Mouse (Mus musculus): Measurements from ENCODE around the gene Usmg5. TPM values are rescaled to one million over a fixed set of nuclear protein-coding genes. Genes with fewer than 3 reads are reported as not detected.

Gene Usmg5
- total RNA-seq (2023): 160 TPM

GRCm38 (mm10) chr19:47090550-47091156, at the start of gene Usmg5, which contains the start of gene Pdcd11:
Gene Usmg5 (minus strand): TSS chr19:47090647.
Gene Pdcd11 (plus strand): TSS chr19:47090768.

GRCm38 (mm10) chr19:47137771-47138421, 47.4 kb upstream of the Usmg5 start, which contains the start of gene Calhm2:
Gene Calhm2 (minus strand): TSS chr19:47138294.

GRCm38 (mm10) chr19:47067096-47067882, 23.2 kb downstream of the Usmg5 start, which contains the start of gene Taf5:
Gene Taf5 (plus strand): TSS chr19:47067746.

GRCm38 (mm10) chr19:47050271-47051032, 40.0 kb downstream of the Usmg5 start, which contains the start of gene Pcgf6:
Gene Pcgf6 (minus strand): TSS chr19:47050906.

Other genes starting within 250 kb of the Usmg5 start
- not detected for gene Ina, start 75.9 kb downstream of the Usmg5 start, total RNA-seq (2023)
- gene Nt5c2, start 75.5 kb downstream of the Usmg5 start, total RNA-seq (2023): 77.8 TPM
- gene Pcgf6, start 39.7 kb downstream of the Usmg5 start, total RNA-seq (2023): 18.9 TPM
- 12.2 TPM for gene Taf5, start 22.9 kb downstream of the Usmg5 start, total RNA-seq (2023)
- 40.5 TPM for gene Pdcd11, start 121 bp upstream of the Usmg5 start, total RNA-seq (2023)
- 7.0 TPM for gene Calhm2, start 47.6 kb upstream of the Usmg5 start, total RNA-seq (2023)
- not detected for gene Calhm1, start 53.6 kb upstream of the Usmg5 start, total RNA-seq (2023)
- gene Calhm3, start 67.1 kb upstream of the Usmg5 start, total RNA-seq (2023): not detected
- not detected for gene Neurl1a, start 88.2 kb upstream of the Usmg5 start, total RNA-seq (2023)